Comparison of ENCODE assay signal across 8 mouse cellular contexts in genomic region chr15:27875753-27876152, GRCm38 (mm10).
"Had no signal": no experiment of that assay in that cellular context is flagged by ENCODE, and none has a peak within 500 bp of the region (broad histone marks: within the 10 kb centered on the region; RNA-seq: fewer than 3 reads in every experiment).

No protein-coding gene starts in this region.

- H3K27ac ChIP-seq: left cerebral cortex, adult 2 months; limb, embryonic 10.5 days; liver, embryonic 15.5 days; stomach, postnatal 0 days had no signal

- H3K36me3 ChIP-seq: liver, embryonic 15.5 days had no signal

- H3K4me2 ChIP-seq: liver, embryonic 11.5 days; midbrain, embryonic 11.5 days; midbrain, embryonic 15.5 days had no signal

- H3K9me3 ChIP-seq: limb, embryonic 10.5 days; liver, embryonic 15.5 days; midbrain, embryonic 15.5 days had no signal

- ATAC-seq: midbrain, embryonic 15.5 days had no signal

- DNase-seq: lung, adult 2 months had no signal

- H3K9ac ChIP-seq: liver, embryonic 15.5 days; midbrain, embryonic 15.5 days had no signal

- H3K27me3 ChIP-seq: liver, embryonic 15.5 days; midbrain, embryonic 15.5 days had no signal

- H3K4me3 ChIP-seq: left cerebral cortex, adult 2 months; limb, embryonic 10.5 days; liver, embryonic 15.5 days; midbrain, embryonic 15.5 days had no signal
